Mouse (Mus musculus): ENCODE measurements around the gene Clec4d. TPM values are rescaled to one million over a fixed set of nuclear protein-coding genes. Genes with fewer than 3 reads are reported as not detected.
"Not testable (repeated sequence)": the region's sequence is repeated elsewhere in the genome, so short reads cannot be mapped to it uniquely, and the experiment has no call there.

Gene Clec4d
- total RNA-seq, 1 experiment from 2014 or later = 0.35 TPM

GRCm38 (mm10) chr6:123292751-123293400 lies 31.0 kb downstream of the Clec4d start:
- peak; percentile 39 to 43; a peak in 2 of 4 replicates for ATAC-seq (replicated peaks in 1 of 2; ENCODE audit: insufficient read depth in 1 of 2, low FRiP score in 2 of 2, low TSS enrichment in 1 of 2, low read depth in 1 of 2, poor library complexity in 2 of 2, severe bottlenecking in 2 of 2)

GRCm38 (mm10) chr6:123293509-123293908 lies 31.6 kb downstream of the Clec4d start:
- not testable (repeated sequence) for ATAC-seq (replicated peaks in 1 of 2; ENCODE audit: insufficient read depth in 1 of 2, low FRiP score in 2 of 2, low TSS enrichment in 1 of 2, low read depth in 1 of 2, poor library complexity in 2 of 2, severe bottlenecking in 2 of 2)

GRCm38 (mm10) chr6:123296687-123297086 lies 34.8 kb downstream of the Clec4d start:
- ATAC-seq (replicated peaks in 1 of 2; ENCODE audit: insufficient read depth in 1 of 2, low FRiP score in 2 of 2, low TSS enrichment in 1 of 2, low read depth in 1 of 2, poor library complexity in 2 of 2, severe bottlenecking in 2 of 2) = no peak

- ATAC-seq (replicated peaks in 1 of 2; ENCODE audit: insufficient read depth in 1 of 2, low FRiP score in 2 of 2, low TSS enrichment in 1 of 2, low read depth in 1 of 2, poor library complexity in 2 of 2, severe bottlenecking in 2 of 2) = not testable (repeated sequence)
These were observed 44.4 kb downstream of the Clec4d start for GRCm38 (mm10) chr6:123306315-123306714.

- ATAC-seq (replicated peaks in 1 of 2; ENCODE audit: insufficient read depth in 1 of 2, low FRiP score in 2 of 2, low TSS enrichment in 1 of 2, low read depth in 1 of 2, poor library complexity in 2 of 2, severe bottlenecking in 2 of 2) = no peak
These were observed 46.1 kb downstream of the Clec4d start, which contains the start of gene Vmn2r19 for GRCm38 (mm10) chr6:123308033-123308432. Vmn2r19 (plus strand) TSS chr6:123308333.

Other genes with a start within 250 kb of the Clec4d start
- gene Clec4b1, start 212.1 kb upstream of the Clec4d start, total RNA-seq (2017) = 1.0 TPM in 1 of 2 replicates, not detected in the other
- 10.4 and 27.1 TPM in 2 replicates for gene Clec4a2, start 155.7 kb upstream of the Clec4d start, total RNA-seq (2017)
- gene Clec4b2, start 89.2 kb upstream of the Clec4d start, total RNA-seq (2017) = 0.89 and 4.1 TPM in 2 replicates
- 0.99 TPM in 1 of 2 replicates, not detected in the other for gene Clec4n, start 32.3 kb upstream of the Clec4d start, total RNA-seq (2017)
- 25.4 and 28.7 TPM in 2 replicates for gene Clec4e, start 27.8 kb downstream of the Clec4d start, total RNA-seq (2017)
- gene Vmn2r19, start 46.2 kb downstream of the Clec4d start, total RNA-seq (2017) = not detected in 2 replicates
- not detected in 2 replicates for gene Vmn2r20, start 156.0 kb downstream of the Clec4d start, total RNA-seq (2017)

Measured in hematopoietic stem cell, adult 5-6 weeks (primary cell).